Mouse (Mus musculus) A20 (cell line): ENCODE results near the gene Micall2.
A peak's percentile ranks its signal among the peaks of the same experiment; 100 is the strongest.
"Not testable (repeated sequence)": the region's sequence is repeated elsewhere in the genome, so short reads cannot be mapped to it uniquely, and the experiment has no call there.

ENCODE experiments used
- DNase-seq: peaks from one replicate; pipeline ENCODE4 v3.0.0-alpha.2; 2011; ENCODE audit warnings: low read depth, low spot score

Gene Micall2

DNA sequence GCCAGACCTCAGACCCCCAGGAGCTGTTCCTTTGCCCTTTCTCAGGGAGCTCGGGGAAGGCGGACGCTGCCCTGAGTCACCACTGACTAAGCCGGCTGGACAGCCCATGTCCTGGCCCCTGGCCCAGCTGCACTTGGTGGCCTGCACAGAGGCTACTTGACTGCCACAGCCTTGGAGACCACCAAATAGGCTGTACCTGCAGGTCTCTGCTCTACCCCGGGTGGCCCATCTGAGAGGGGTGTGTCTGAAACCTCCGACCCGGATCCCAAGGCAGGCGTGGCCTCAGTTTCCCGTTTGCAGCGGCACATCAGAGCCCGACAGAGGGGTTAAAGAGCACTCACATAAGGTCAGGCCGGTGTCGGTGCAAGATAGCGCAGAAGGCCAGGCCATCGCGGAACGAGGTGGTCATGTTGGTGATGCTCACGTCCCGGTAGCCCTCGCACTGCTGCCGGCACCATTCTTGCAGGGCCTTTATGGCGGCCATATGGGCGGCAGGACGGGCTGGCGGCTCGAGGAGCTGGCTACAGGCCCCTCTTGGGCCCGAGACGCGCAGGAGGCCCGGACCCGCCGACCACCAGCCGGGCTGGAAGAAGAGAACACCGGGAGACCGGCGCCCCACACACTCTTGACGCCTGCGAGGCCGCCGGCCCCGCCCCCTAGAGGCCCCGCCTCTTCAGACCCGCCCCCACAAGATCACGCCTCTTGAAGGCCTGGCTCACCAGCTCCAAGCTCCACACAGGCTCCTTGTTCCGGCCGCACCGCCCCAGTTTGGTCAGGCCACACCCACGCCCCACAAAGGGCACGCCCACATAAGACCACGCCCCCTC, at the start of gene Micall2:
Gene Micall2, minus strand, starts transcription at position 660 of the 827 bp plus-strand sequence.
- peak; percentile 73 for DNase-seq

DNA sequence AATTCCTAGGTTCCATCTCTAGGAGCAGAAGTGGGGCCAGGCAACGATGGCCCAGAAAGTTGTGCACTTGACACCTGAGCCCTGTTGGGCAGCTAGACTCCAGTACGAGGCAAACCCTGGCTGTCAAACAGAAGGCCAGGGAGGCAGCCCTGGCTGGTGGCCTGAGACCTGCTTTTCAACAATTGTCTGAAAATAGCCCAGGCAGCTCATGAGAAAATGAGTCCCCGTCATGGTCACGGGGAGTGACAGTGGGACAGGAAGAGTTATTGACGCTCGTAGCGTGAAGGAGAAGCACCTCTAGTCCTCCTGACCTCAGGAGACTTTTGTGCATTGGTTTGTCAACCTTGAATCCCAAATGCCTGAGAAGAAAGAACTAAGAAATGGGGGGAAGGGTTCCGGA, 45.3 kb upstream of the Micall2 start:
- peak; percentile 47 for DNase-seq

DNA sequence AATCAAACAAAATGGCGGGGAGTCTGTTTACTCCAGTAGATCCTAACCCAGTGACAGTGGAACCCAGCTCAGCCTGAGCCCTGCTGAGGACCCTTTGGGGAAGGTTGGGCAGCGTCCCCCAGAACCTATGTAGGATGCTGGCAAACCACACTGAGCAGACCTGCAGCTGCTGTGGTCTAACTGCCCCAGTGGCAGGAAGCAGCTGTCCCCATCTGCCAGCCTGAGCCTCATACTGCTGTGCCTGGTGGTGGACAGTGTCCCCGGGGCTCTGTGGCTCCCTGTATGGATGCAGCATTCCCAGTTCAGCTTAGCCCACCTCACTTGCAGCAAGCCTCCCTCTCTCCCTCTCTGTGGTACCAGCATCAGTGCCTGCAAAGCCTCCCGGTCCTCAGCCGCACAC, 40.8 kb upstream of the Micall2 start:
- no peak for DNase-seq

DNA sequence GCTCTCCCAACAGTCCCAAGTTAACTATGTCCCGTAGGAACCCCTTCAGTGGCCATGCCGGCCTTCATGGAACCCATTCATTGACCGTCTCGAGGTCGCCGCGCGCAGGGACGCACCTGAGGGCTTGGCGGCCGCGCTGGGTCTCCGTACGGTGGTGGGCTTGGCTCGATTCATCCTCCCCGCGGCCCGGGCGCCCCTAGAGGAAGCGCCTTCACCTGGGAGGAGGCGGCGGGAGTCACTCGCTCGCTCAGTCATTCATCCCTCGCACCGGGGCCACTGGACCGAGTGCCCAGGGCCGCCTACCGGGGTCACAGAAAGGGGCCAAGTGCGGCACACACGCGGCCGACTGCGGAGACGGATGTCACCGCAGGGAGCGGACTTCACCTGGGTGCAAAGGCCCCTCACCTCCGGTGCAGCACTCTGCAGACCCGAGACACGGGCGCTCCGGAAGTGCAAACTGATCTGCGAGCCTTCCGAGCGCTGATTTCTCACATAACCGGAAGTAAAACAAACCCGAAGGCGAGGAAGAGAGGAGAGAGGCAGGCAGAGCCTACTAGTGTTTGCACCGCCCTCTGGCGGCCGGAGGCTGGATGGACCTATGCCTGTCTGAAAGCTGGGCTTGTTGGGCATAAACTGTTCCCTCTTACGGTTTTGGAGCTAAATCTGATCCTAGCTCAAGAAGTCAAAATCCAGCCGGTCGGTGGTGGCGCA, 39.2 kb upstream of the Micall2 start, which contains the start of gene Ints1:
Gene Ints1, minus strand, starts transcription at position 459 of the 711 bp plus-strand sequence.
- DNase-seq, result peak; percentile 94

DNA sequence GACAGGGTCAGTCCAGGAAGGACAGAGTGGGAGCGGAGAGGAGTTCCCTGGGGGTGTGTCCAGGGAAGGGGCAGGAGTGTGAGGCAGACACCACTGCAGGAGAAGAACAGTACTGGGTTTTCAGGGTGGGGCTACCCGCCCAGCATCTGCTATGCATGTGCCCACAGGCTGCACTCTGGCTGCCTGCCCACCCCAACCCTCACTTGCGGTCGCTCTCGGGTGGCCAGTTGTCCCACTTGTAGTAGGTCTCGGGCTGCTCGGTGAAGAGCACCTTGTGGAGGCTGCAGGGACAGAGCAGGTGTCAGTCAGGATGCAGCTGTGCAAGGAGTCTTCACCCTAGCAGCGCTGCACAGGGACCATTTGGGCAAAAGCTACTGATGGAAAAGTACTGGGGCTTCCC, 32.1 kb upstream of the Micall2 start:
- no peak for DNase-seq

DNA sequence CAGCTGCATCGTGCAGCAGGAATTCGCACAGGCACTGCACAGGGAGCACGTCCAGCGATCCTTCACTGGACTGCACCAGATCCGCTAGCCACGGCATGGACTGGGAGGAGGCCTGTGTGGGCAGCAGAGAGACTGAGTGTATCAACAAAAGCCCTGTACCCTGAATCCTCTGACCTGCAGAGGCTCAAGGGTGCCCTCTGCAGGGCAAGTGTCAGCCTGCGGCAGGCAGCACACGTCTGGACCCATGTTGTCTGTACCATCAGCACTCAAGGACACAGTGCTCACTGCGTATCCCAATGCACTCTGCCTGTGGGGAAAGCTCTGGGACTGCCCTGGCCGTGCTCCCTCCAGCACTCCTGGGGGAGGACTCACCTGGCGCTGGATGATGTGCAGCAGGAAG, 28.2 kb upstream of the Micall2 start:
- peak; percentile 45 for DNase-seq

DNA sequence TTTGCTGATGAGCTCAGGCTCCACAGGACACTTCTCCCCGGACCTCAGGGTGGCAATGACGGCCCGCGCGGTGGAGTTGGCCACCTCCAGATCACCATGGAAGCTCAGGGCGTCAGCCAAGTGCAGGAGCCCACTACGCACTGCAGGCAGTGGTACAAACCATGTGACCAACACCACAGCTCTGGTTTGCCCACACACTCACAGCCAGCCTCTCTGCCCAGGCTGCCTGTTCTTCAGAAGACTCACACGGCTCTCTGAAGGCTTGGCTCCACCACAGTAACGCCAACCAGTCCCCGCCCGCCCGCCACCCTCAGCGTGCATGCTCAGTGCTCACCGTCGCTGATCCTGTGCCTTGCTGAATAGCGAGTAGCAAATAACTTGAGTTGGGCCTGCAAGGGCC, 22.0 kb upstream of the Micall2 start:
- DNase-seq, result no peak

DNA sequence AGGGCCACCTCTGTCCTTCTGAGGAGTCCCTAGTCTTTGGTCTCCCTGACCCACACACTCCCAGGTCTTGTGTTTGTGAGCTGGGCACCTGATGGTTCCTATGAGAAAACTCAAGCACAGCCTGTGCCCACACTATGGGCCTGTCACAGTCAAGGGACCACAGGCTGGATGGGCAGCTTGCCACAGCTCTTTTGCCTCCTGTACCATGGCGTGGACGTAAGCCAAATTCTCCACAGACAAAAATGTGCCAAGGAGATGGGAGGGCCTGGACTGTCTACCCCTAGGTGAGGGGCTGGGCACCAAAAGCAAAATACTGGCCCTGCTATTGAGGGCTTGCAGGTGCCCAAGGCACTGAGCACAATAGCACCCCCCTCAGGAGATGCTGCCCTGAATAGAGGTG, 20.4 kb upstream of the Micall2 start:
- no peak for DNase-seq

DNA sequence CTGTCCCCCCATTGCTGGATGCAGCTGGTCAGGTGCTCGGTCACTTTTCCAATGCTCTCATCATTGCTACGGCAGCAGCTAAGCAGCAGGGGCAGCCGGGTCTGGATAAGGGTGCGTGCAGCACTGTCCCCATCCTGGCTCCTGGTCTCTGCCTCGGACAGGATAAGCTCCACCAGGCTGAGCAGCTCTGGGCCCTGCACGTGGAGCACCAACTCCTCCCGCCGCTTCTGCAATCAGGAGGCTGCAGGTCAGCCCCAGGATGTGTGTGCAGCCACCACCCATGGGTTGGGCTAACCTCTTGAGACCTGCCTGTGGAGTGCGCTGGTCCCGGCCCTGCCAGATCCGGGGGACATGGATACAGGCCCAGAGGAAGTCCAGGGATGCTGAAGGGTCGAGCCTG, 20.0 kb upstream of the Micall2 start:
- no peak for DNase-seq

DNA sequence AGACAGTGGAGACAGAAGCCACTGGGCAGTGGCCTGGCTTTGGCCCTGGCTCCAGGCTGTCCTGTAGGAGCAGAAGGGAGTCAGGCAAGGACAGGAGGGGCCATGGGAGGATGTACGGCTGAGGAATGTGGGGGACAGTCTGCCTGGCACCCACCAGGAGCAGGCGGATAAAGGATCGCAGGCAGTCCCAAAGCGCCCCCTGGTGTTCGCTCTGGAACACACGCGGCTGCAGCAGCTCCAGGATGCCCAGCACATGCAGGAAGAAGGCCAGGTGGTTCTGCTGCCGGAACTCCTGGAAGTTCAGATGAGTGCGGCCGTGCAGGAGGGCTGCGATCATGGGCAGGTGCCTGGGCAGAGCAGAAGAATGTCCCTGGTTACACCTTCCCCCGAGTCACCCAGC, 18.6 kb upstream of the Micall2 start:
- peak; percentile 54 for DNase-seq

DNA sequence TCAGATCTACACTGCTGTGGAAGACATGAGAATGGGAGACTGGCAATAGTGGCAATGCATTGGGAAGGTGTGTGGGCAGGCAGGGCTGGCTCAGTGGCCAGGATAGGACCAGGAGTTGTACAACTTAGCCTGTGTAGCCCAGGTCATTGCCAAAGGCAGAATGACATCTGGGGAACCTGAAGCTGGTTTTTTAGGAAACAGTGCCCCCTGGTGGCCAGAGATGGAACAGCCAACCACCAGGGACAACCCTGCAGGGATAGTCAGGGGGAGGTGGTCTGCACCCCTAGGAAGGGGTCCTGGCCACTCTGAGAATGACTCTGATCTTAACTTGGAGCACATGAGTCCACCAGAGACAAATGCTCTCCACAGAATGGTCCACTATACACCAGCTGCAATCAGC, 14.4 kb upstream of the Micall2 start:
- peak; percentile 53 for DNase-seq

DNA sequence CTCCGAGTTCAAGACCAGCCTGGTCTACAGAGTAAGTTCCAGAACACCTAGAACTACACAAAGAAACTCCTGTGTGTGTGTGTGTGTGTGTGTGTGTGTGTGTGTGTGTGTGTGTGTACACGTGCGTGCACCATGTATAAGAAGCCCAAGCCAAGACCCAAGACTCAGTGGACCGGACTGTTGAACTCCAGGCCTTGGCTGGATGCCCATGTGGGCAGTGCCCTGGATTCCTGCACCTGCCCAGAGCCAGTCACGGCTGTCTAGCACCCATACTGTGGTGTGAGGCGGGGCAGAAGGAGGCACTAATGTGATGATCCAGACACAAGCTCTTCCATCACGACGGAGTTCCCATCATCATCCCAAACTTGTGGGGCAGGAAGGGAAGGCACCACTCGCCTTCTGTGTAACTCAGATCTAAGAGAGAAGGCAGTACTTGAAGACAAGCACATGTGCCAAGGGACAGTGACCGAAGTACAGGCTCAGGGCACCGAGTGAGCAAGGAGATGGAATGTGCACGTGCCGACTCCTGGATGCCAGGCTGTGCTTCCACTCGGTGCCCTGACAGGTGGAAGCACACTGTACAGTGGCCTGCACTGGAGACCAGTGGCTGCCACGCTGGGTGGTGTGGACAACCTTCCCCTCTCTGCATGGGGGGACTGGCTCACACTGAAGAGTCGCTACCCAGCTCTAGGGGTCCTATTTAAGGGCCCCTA, 13.4 kb upstream of the Micall2 start:
- DNase-seq, result no peak

DNA sequence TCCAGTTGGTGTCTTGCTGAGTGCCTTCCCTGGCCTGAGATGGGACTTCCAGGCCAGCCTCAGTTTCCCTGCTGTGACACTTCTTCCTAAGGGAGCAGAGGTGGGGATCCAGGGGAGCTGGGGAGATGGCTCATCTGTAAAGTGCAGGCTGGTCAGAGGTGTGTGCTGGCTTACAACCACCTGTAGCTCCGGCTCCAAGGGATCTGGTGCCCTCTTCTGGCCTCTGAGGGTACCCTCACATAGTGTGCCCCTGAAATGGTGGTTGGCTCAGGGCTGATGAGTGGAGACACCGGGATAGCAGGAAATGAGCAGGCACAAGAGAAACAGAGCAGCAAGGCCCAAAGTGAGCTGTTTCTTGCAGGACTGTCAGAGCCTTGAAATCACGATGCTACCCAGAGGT, 9.6 kb upstream of the Micall2 start:
- peak; percentile 63 for DNase-seq

DNA sequence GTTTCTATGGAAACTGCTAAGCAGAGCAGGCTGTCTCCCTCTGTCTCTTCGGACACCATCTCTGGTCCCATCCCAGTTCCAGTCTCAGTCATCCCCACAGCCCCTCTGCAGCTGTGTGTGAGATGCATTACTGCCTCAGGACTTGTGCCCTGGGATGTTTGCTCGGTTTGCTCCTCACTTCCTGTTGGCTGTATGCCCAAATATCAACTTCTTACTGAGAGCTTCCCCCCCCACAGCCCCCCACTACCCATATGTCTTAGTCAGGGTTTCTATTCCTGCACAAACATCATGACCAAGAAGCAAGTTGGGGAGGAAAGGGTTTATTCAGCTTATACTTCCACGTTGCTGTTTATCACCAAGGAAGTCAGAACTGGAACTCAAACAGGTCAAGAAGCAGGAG, 6.5 kb upstream of the Micall2 start:
- DNase-seq, result not testable (repeated sequence)

DNA sequence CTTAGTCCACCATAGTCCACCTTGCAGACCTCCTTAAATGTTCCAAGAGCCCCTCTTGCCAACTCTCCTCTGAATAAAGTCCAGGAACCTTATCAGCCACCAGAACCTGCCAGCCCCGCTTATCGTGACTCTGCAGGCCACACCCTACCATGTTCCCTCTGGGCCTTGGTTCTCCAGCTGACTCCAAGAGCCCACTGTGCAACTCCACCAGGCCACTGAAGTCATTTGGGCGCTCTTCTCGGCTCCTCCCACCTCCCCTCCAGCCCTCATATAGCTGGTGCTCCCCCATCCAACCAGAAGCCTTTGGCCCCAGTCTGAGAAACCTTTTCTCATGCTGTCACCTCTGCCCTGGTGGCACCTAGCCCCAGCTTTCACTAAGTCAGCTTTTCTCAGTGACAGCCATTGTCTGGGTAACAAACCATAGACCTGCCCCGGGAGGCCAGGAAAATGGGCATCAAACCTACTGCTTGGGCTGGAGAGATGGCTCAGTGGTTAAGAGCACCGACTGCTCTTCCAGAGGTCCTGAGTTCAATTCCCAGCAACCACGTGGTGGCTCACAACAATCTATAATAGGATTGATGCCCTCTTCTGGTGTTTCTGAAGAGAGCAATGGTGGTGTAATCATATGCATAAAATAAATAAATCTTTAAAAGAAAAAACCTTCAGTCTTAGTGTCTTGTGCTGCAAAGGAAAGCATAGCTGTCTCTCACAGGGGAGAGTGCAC, 2.6 kb upstream of the Micall2 start:
- no peak for DNase-seq

DNA sequence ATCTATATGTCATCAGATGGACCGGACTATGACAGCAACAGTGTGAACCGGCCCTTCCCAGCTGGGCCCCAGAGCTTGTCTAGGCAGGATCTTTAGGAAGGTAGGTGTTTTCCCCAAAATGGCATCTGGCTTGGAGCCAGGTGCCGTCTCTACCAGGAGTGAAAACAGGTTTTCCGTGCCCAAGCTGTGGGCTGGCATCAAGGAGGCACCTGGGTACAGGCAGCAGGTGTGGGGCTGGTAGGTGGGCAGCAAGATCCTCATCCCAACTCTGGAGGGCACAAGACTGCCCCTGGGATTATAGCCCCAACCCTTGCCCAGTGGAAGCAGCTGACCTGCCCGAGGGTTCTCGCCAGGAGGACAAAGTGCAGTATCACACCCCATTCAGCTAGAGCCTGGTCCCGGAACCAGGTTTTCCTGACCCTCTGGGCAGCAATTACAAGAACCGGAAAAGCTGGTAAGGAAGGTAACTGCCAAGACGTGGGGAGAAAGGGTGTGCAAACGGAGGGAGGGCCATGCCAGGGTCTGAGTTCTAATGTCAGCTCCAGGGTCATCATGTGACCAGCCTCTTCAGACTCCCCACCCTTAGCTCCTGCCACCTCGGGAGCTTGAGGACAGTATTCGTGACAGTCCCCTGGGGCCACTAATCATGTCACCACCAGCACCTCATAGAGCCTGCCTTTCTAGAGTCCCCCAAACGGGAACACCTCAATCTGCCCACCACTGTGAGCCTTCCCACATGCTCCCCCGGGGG, 1.9 kb upstream of the Micall2 start:
- DNase-seq, result no peak

DNA sequence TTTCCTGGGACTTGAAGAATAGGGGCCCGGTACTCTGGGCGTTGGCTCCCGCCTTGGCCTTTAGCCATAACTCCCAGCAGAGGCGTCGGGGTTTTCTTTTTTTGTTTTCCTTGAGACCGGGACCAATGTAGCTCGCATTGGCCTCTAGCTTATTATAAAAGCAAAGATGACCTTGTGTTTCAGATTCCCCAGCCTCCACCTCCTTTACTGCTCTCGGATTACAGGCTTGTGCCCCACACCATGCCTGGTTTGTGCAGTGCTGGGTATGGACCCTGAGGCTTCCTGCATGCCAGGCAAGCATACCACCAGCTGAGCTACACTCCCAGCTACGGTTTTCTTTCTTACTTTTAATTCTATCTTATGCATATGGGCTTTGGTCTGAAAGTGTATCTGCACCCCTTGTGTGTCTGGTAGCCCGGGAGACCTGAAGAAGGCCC, 386 bp upstream of the Micall2 start:
- no peak for DNase-seq

DNA sequence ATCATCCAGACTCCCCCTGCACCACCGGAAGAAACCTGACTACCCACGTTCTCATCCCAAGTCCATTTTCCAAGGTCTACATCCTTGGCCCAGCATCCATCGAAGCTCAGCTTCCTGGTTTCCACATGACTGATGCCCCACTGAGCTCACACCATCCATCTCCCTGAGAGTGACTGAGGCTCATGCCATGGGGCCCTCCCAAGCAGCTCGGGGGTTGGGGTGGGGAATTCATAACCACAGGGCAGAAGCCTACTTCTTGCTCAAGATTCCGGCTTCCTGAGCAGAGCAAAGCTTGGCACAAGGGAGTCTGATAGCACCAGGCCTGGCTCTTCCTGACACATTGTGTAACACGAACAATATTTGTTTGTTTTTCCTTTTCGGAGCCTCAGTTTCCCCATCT, 1.4 kb downstream of the Micall2 start:
- DNase-seq, result no peak

DNA sequence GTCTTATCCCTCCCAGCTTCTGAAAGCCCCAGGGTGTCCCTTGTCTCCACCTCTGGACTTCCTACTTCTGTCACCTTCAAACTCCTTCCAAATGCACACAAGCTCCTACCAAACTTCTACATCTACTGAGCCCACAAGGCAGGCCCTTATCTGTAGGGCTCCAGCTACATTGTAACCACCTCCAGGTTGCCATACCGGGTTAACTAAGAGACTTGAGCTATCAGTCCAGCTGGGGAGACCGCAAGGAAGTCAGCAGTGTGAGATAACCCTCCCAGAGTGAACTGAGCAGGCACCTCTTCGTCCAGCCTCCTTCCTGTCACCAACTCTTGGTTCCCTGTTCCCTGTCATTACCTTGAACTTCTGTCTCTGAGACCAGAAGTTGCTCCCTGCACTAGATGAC, 2.1 kb downstream of the Micall2 start:
- no peak for DNase-seq

DNA sequence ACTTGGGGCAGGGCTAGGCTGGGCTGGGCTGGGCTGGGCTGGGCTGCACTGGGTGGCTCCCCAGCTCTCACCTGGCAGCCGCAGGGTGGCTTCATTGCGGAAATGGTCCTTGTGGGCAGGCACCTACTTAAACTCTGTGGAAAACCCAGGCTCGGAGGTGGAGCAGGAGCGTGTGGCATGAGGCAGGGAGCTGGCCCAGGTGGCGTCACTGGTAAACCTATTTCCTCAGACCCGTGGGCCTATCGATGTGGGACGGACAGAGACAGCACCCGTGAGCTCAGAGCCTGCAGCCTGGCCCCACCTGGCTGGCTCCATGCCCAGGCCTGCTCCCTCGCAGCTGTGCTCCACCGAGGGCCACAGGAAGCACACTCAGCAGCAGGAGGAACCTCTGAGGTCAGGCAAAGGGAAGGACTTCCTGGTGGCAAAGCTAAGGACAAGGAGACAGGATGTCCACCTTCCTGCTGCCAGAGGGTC, 3.5 kb downstream of the Micall2 start:
- no peak for DNase-seq
